Mouse (Mus musculus): ENCODE measurements around the gene Krt12. TPM values are rescaled to one million over a fixed set of nuclear protein-coding genes. Genes with fewer than 3 reads are reported as not detected.

Gene Krt12
- polyA plus RNA-seq, 1 experiment from 2014 or later: not detected

- 32% methylated on average over 9 of the region's 10 CpGs for WGBS (ENCODE audit: missing documents)
- no peak overlapping the region for H3K4me3 ChIP-seq (ENCODE audit: inconsistent target)
- no peak overlapping the region for H3K27ac ChIP-seq
- H3K36me3 ChIP-seq (ENCODE audit: inconsistent target): no peaks in the 10 kb centered on the region
- H3K79me2 ChIP-seq (ENCODE audit: inconsistent target): no peaks in the 10 kb centered on the region
Observed at GRCm38 (mm10) chr11:99420586-99420985, 1.5 kb downstream of the Krt12 start.

- 66% methylated on average over 16 of the region's 16 CpGs for WGBS (ENCODE audit: missing documents)
Observed at GRCm38 (mm10) chr11:99417819-99418218, 4.2 kb downstream of the Krt12 start.

GRCm38 (mm10) chr11:99416902-99417301 lies 5.2 kb downstream of the Krt12 start:
- 90% methylated on average over 13 of the region's 13 CpGs for WGBS (ENCODE audit: missing documents)
- no peaks in the 10 kb centered on the region for H3K79me2 ChIP-seq (ENCODE audit: inconsistent target)
- H3K36me3 ChIP-seq (ENCODE audit: inconsistent target): no peaks in the 10 kb centered on the region
- H3K27ac ChIP-seq: no peak overlapping the region
- H3K4me3 ChIP-seq (ENCODE audit: inconsistent target): no peak overlapping the region

More at GRCm38 (mm10) chr11:99417819-99418218, 4.2 kb downstream of the Krt12 start:
- no peaks in the 10 kb centered on the region for H3K79me2 ChIP-seq (ENCODE audit: inconsistent target)
- no peak overlapping the region for H3K4me3 ChIP-seq (ENCODE audit: inconsistent target)
- no peak overlapping the region for H3K27ac ChIP-seq
- no peaks in the 10 kb centered on the region for H3K36me3 ChIP-seq (ENCODE audit: inconsistent target)

GRCm38 (mm10) chr11:99414463-99415147 lies 7.5 kb downstream of the Krt12 start:
- WGBS (ENCODE audit: missing documents): 92% methylated on average over 13 of the region's 13 CpGs

GRCm38 (mm10) chr11:99413247-99413646 lies 8.8 kb downstream of the Krt12 start:
- Histone ChIP-seq H3K79me2 (ENCODE audit: inconsistent target) (no peaks in the 10 kb centered on the region), H3K36me3 (ENCODE audit: inconsistent target) (no peaks in the 10 kb centered on the region), H3K27ac (no peak overlapping the region), H3K4me3 (ENCODE audit: inconsistent target) (no peak overlapping the region)
- 22% methylated on average over 6 of the region's 6 CpGs for WGBS (ENCODE audit: missing documents)

More at GRCm38 (mm10) chr11:99414463-99415147, 7.5 kb downstream of the Krt12 start:
- no peak overlapping the region for H3K27ac ChIP-seq
- no peaks in the 10 kb centered on the region for H3K36me3 ChIP-seq (ENCODE audit: inconsistent target)
- no peaks in the 10 kb centered on the region for H3K79me2 ChIP-seq (ENCODE audit: inconsistent target)
- no peak overlapping the region for H3K4me3 ChIP-seq (ENCODE audit: inconsistent target)

GRCm38 (mm10) chr11:99406186-99406585 lies 15.9 kb downstream of the Krt12 start:
- Histone ChIP-seq H3K4me3 (ENCODE audit: inconsistent target) (no peak overlapping the region), H3K79me2 (ENCODE audit: inconsistent target) (no peaks in the 10 kb centered on the region), H3K36me3 (ENCODE audit: inconsistent target) (no peaks in the 10 kb centered on the region), H3K27ac (no peak overlapping the region)
- WGBS (ENCODE audit: missing documents): 69% methylated on average over 10 of the region's 10 CpGs

- no peak overlapping the region for H3K4me3 ChIP-seq (ENCODE audit: inconsistent target)
- H3K36me3 ChIP-seq (ENCODE audit: inconsistent target): no peaks in the 10 kb centered on the region
- no peaks in the 10 kb centered on the region for H3K79me2 ChIP-seq (ENCODE audit: inconsistent target)
- WGBS (ENCODE audit: missing documents): 87% methylated on average over 13 of the region's 13 CpGs
- no peak overlapping the region for H3K27ac ChIP-seq
Observed at GRCm38 (mm10) chr11:99399956-99400549, 22.0 kb downstream of the Krt12 start.

- WGBS (ENCODE audit: missing documents): 70% methylated on average over 8 of the region's 8 CpGs
- Histone ChIP-seq H3K36me3 (ENCODE audit: inconsistent target) (no peaks in the 10 kb centered on the region), H3K79me2 (ENCODE audit: inconsistent target) (no peaks in the 10 kb centered on the region), H3K4me3 (ENCODE audit: inconsistent target) (no peak overlapping the region), H3K27ac (no peak overlapping the region)
Observed at GRCm38 (mm10) chr11:99398832-99399231, 23.2 kb downstream of the Krt12 start.

GRCm38 (mm10) chr11:99398084-99398483 lies 24.0 kb downstream of the Krt12 start:
- no peaks in the 10 kb centered on the region for H3K79me2 ChIP-seq (ENCODE audit: inconsistent target)
- WGBS (ENCODE audit: missing documents): 86% methylated on average over 2 of the region's 3 CpGs
- no peaks in the 10 kb centered on the region for H3K36me3 ChIP-seq (ENCODE audit: inconsistent target)
- H3K4me3 ChIP-seq (ENCODE audit: inconsistent target): no peak overlapping the region
- H3K27ac ChIP-seq: no peak overlapping the region

- Histone ChIP-seq H3K27ac (no peak overlapping the region), H3K79me2 (ENCODE audit: inconsistent target) (no peaks in the 10 kb centered on the region), H3K4me3 (ENCODE audit: inconsistent target) (no peak overlapping the region), H3K36me3 (ENCODE audit: inconsistent target) (no peaks in the 10 kb centered on the region)
- 100% methylated on average over 1 of the region's 2 CpGs for WGBS (ENCODE audit: missing documents)
Observed at GRCm38 (mm10) chr11:99396661-99397060, 25.4 kb downstream of the Krt12 start.

- H3K36me3 ChIP-seq (ENCODE audit: inconsistent target): no peaks in the 10 kb centered on the region
- 63% methylated on average over 3 of the region's 3 CpGs for WGBS (ENCODE audit: missing documents)
- no peak overlapping the region for H3K27ac ChIP-seq
- H3K79me2 ChIP-seq (ENCODE audit: inconsistent target): no peaks in the 10 kb centered on the region
- H3K4me3 ChIP-seq (ENCODE audit: inconsistent target): no peak overlapping the region
Observed at GRCm38 (mm10) chr11:99396034-99396433, 26.0 kb downstream of the Krt12 start.

- H3K36me3 ChIP-seq (ENCODE audit: inconsistent target): no peaks in the 10 kb centered on the region
- H3K79me2 ChIP-seq (ENCODE audit: inconsistent target): no peaks in the 10 kb centered on the region
- H3K4me3 ChIP-seq (ENCODE audit: inconsistent target): no peak overlapping the region
- 86% methylated on average over 10 of the region's 10 CpGs for WGBS (ENCODE audit: missing documents)
- H3K27ac ChIP-seq: no peak overlapping the region
Observed at GRCm38 (mm10) chr11:99392492-99392891, 29.6 kb downstream of the Krt12 start.

- H3K36me3 ChIP-seq (ENCODE audit: inconsistent target): no peaks in the 10 kb centered on the region
- no peak overlapping the region for H3K27ac ChIP-seq
- H3K4me3 ChIP-seq (ENCODE audit: inconsistent target): no peak overlapping the region
- 77% methylated on average over 6 of the region's 6 CpGs for WGBS (ENCODE audit: missing documents)
- no peaks in the 10 kb centered on the region for H3K79me2 ChIP-seq (ENCODE audit: inconsistent target)
Observed at GRCm38 (mm10) chr11:99391375-99391774, 30.7 kb downstream of the Krt12 start.

GRCm38 (mm10) chr11:99390866-99391265 lies 31.2 kb downstream of the Krt12 start:
- H3K27ac ChIP-seq: no peak overlapping the region
- no peak overlapping the region for H3K4me3 ChIP-seq (ENCODE audit: inconsistent target)
- no peaks in the 10 kb centered on the region for H3K79me2 ChIP-seq (ENCODE audit: inconsistent target)
- WGBS (ENCODE audit: missing documents): 82% methylated on average over 7 of the region's 7 CpGs
- H3K36me3 ChIP-seq (ENCODE audit: inconsistent target): no peaks in the 10 kb centered on the region

- H3K36me3 ChIP-seq (ENCODE audit: inconsistent target): no peaks in the 10 kb centered on the region
- WGBS (ENCODE audit: missing documents): 92% methylated on average over 4 of the region's 4 CpGs
- H3K4me3 ChIP-seq (ENCODE audit: inconsistent target): no peak within 1 kb of the TSS
- no peak within 1 kb of the TSS for H3K27ac ChIP-seq
- H3K79me2 ChIP-seq (ENCODE audit: inconsistent target): no peaks in the 10 kb centered on the region
Observed at GRCm38 (mm10) chr11:99389264-99389663, 32.8 kb downstream of the Krt12 start, which contains the start of gene Krt10. Gene Krt10 (minus strand): TSS chr11:99389364.

Data from macrophage (primary cell).